Mouse (Mus musculus) brain, embryonic 18.5 days (tissue): ENCODE data around the gene Igfbp6.

Source experiments
- DNase-seq: peaks from one replicate; pipeline ENCODE4 v3.0.0-alpha.2; 2012; ENCODE audit warnings: low read depth, low spot score

Gene Igfbp6

GRCm38 (mm10) chr15:102144274-102144711 is at the start of gene Igfbp6:
Igfbp6 (plus strand) TSS chr15:102144362.
- DNase-seq = no peak

GRCm38 (mm10) chr15:102094988-102095387 is 49.2 kb upstream of the Igfbp6 start:
- DNase-seq = no peak

GRCm38 (mm10) chr15:102097147-102097915 is 46.8 kb upstream of the Igfbp6 start:
- no peak for DNase-seq

- no peak for DNase-seq
These were observed 46.1 kb upstream of the Igfbp6 start for GRCm38 (mm10) chr15:102097991-102098555.

- DNase-seq = no peak
These were observed 44.9 kb upstream of the Igfbp6 start for GRCm38 (mm10) chr15:102099260-102099659.

GRCm38 (mm10) chr15:102099771-102100160 is 44.4 kb upstream of the Igfbp6 start:
- no peak for DNase-seq

GRCm38 (mm10) chr15:102100161-102100981 is 43.8 kb upstream of the Igfbp6 start, which contains the start of gene Tns2:
Tns2 (plus strand) TSS chr15:102100413.
- no peak for DNase-seq

- no peak for DNase-seq
These were observed 43.0 kb upstream of the Igfbp6 start for GRCm38 (mm10) chr15:102100996-102101671.

GRCm38 (mm10) chr15:102101672-102102541 is 42.3 kb upstream of the Igfbp6 start:
- DNase-seq = no peak

- DNase-seq = no peak
These were observed 41.5 kb upstream of the Igfbp6 start for GRCm38 (mm10) chr15:102102548-102103121.

GRCm38 (mm10) chr15:102103371-102103946 is 40.7 kb upstream of the Igfbp6 start:
- DNase-seq = no peak

- DNase-seq = no peak
These were observed 40.1 kb upstream of the Igfbp6 start for GRCm38 (mm10) chr15:102103947-102104555.

GRCm38 (mm10) chr15:102105360-102105759 is 38.8 kb upstream of the Igfbp6 start:
- no peak for DNase-seq

GRCm38 (mm10) chr15:102105764-102106730 is 38.1 kb upstream of the Igfbp6 start:
- DNase-seq = no peak

GRCm38 (mm10) chr15:102106754-102107456 is 37.3 kb upstream of the Igfbp6 start:
- DNase-seq = no peak

- DNase-seq = no peak
These were observed 36.2 kb upstream of the Igfbp6 start for GRCm38 (mm10) chr15:102107689-102108573.
